Mouse (Mus musculus) heart, embryonic 15.5 days (tissue): ENCODE results near the gene Pom121l2. TPM values are rescaled to one million over a fixed set of nuclear protein-coding genes. Genes with fewer than 3 reads are reported as not detected.

Experiments
- ATAC-seq: fragments of 200-750 bp; cut with Nextera tagmentation; replicated peaks from 2 replicates; pipeline ENCODE4 v1.8.0; 2017; ENCODE audit warnings: low read depth, moderate TSS enrichment; ENCODE audit not compliant: insufficient number of reproducible peaks, insufficient read depth, low FRiP score
- H3K27ac ChIP-seq: fragments of 300-500 bp; sonication (generic); 2 replicates; pipeline ENCODE4 v1.5.1; 2015; ENCODE audit warnings: mild to moderate bottlenecking, inconsistent platforms
- H3K27me3 ChIP-seq: fragments of 300-500 bp; sonication (generic); 2 replicates; pipeline ENCODE4 v1.6.1; 2015; ENCODE audit warnings: inconsistent platforms
- H3K36me3 ChIP-seq: fragments of 300-500 bp; sonication (generic); 2 replicates; pipeline ENCODE4 v1.6.1; 2015; ENCODE audit warnings: mild to moderate bottlenecking, inconsistent platforms
- H3K4me1 ChIP-seq: fragments of 300-500 bp; sonication (generic); replicated peaks from 2 replicates; pipeline ENCODE4 v1.6.1; 2015; ENCODE audit warnings: inconsistent platforms
- H3K4me2 ChIP-seq: fragments of 300-500 bp; sonication (generic); 2 replicates; pipeline ENCODE4 v1.6.1; 2015; ENCODE audit warnings: inconsistent platforms, mild to moderate bottlenecking, moderate library complexity
- H3K4me3 ChIP-seq: fragments of 300-500 bp; sonication (generic); 2 replicates; pipeline ENCODE4 v1.5.1; 2015; ENCODE audit warnings: mild to moderate bottlenecking, inconsistent platforms
- H3K9ac ChIP-seq: fragments of 300-500 bp; sonication (generic); 2 replicates; pipeline ENCODE4 v1.6.1; 2015; ENCODE audit warnings: mild to moderate bottlenecking, inconsistent platforms
- H3K9me3 ChIP-seq: fragments of 300-500 bp; sonication (generic); replicated peaks from 2 replicates; pipeline ENCODE4 v1.6.1; 2016; ENCODE audit warnings: inconsistent platforms
- WGBS: fragments of 180-500 bp; shearing (Covaris S2); methylation state at CpG from one replicate; pipeline ENCODE4 v1.1.7; 2015; ENCODE audit warnings: mixed read lengths; 5-methylcytosine and 5-hydroxymethylcytosine counted together
- polyA plus RNA-seq: library from polyadenylated mRNA; unstranded; fragments of >200 nt; fragmentation: Nextera tagmentation; extraction: Ambion mirVana; gene quantifications from 2 replicates; pipeline ENCODE4 v1.2.1, GENCODE M21; 2015

The Pom121l2 gene
- polyA plus RNA-seq, result not detected in 2 replicates

DNA sequence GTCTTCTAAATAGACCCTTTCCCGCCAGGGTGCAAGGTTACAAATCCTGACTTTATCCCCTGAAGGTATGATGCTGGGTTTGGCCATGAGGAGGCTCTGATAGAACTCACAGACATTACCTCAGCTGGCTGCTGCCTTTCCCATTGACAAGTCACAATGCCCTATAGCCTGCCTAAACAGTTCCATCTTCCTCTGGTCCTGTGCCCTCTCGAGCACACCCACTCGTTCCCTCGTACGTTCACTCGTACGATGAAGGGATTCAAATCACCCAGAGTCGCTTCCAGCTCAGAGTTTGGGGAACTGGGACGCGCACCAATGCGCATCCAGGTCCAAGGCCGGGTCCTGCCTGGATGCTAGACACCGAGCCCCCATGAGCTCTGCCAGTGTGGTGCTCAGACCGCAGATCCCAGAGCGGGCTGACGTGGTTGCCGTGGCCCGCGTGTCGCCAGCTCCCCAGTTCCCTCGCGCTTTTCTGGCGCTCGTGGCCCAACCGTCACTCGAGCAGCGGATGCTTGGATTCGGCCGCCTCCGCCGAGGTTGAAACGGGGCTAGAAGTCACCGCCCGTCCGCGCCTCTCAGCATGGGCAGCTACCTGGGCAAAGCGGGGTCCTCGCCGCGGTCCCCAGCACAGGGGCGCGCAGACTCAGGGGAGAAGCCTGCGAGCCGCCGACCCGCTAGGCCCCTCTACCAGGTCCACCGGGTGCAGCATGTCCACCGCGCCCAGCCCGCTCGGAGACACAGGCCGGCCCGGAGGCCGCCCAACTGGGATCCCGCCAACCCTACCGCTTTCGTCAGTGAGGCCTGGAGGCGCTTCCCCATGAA is at the start of gene Pom121l2:
Gene Pom121l2 (plus strand): TSS at position 214 of the 822 bp plus-strand sequence.
- no peak within 1 kb of the TSS for H3K27ac ChIP-seq
- ATAC-seq, result peak; percentile 66
- no peaks in the 10 kb centered on the region for H3K36me3 ChIP-seq
- H3K9me3 ChIP-seq, result no peaks in the 10 kb centered on the region
- peak within 1 kb of the TSS; percentile 98 for H3K4me2 ChIP-seq
- H3K4me3 ChIP-seq, result peak within 1 kb of the TSS; percentile 63
- peak within 1 kb of the TSS; percentile 68 for H3K9ac ChIP-seq
- H3K27me3 ChIP-seq, result peaks cover 69% of the 10 kb centered on the region
- H3K4me1 ChIP-seq, result peaks cover 13% of the 10 kb centered on the region
- 1% methylated on average over 58 of the region's 58 CpGs for WGBS

DNA sequence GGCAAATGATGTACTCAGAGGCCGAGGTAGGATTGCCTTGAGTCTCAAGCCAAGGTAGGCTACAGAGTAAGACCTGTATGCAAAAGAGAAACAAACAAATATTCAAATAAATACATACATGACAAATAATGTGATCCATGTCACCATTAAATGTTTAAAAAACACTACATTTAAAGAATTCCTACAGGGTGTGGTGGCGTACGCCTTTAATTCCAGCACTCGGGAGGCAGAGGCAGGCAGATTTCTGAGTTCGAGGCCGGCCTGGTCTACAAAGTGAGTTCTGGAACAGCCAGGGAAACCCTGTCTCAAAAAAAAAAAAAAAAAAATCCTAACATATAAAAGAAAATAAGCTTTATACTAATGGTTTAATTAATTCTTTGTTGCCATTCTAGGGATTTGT is 49.3 kb upstream of the Pom121l2 start:
- Histone ChIP-seq H3K27me3 (no peaks in the 10 kb centered on the region), H3K4me1 (0 out of 2 replicates have a peak, but pooled peaks cover 2% of the 10 kb centered on the region), H3K4me3 (no peak overlapping the region), H3K36me3 (no peaks in the 10 kb centered on the region), H3K9me3 (no peaks in the 10 kb centered on the region), H3K9ac (no peak overlapping the region), H3K4me2 (no peak overlapping the region), H3K27ac (no peak overlapping the region)
- no peak for ATAC-seq
- 59% methylated on average over 6 of the region's 6 CpGs for WGBS

DNA sequence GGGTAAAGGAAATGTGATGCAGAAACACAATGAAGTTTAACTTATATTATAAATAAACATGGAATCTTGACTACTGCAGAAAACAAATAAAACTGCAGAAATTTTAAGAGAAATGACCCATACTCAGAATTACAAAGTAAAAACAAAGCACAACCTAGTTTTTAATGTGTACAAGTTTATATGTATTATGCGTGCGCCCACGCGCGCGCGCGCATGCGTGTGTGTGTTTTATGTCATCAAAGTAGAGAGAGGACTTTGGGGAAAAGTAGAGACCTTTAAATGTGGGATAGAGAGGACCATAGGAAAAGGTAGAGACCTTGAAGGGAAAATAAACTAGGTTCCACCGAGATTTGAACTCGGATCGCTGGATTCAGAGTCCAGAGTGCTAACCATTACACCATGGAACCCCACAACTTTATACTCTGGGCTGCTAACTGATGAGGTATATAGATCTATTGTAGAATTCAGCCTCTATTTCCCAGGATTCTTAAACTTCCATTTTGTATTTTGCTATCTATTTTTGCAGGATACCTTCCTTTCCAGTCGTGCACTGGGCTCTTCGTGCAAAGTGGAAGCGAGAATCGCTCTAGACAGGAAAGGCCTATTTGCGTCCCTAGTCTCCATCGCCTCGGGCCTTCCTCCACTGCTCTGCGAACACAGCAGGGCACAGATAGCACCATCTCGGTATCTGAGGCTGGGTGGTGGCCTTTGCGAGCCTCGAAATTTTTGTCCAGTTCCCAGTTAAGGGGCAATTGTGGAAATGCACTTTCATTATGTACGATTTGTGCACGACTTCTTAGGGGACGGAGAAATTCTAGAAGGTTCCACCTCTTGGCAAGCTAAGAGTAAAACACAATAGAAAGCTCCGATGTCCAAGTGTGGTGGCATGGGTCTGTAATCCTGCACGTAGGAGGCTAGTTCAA is 47.1 kb upstream of the Pom121l2 start:
- Histone ChIP-seq H3K27me3 (no peaks in the 10 kb centered on the region), H3K9ac (no peak overlapping the region), H3K4me1 (0 out of 2 replicates have a peak, but pooled peaks cover 2% of the 10 kb centered on the region), H3K4me3 (peak overlapping the region; percentile 21; the same call in 1 of the 2 replicates), H3K27ac (no peak overlapping the region), H3K36me3 (no peaks in the 10 kb centered on the region), H3K9me3 (no peaks in the 10 kb centered on the region), H3K4me2 (peak overlapping the region; percentile 42)
- 15% methylated on average over 28 of the region's 28 CpGs for WGBS
- no peak for ATAC-seq

DNA sequence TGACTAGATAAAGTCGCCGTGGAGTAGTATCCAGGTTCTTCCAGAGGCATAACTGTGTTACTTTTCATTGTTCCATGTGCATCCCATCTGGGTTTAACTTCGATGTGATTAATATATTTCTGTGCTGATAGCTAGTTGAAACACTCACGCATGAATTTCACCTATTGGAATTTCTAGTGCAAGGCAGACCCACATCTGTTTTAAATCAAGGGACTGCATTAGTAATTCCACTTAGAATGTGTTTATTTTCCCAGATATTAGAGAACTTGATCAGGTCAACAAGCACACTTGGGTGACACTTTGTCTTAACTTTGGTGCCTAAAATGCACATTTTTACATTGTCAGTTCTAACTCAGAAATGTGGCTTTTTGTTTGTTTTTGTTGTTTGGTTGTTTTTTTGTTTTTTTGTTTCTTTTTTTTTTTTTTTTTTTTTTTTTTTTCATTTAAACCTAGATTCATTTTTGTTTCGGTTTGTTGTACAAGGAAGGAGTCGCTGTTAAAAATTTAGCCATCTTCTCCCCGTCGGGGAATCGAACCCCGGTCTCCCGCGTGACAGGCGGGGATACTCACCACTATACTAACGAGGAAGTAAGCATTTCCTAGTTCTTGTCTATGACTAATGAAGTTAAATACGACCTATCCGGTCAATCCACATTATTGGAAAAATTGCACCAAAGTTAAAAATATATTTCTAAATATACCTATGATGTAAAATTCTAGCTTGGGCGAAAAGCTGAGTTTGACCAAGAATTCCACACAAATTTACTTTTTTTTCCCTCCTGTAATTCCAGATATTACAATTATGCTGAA is 45.8 kb upstream of the Pom121l2 start:
- no peaks in the 10 kb centered on the region for H3K9me3 ChIP-seq
- H3K9ac ChIP-seq, result no peak overlapping the region
- no peak overlapping the region; the same call in 1 of the 2 replicates for H3K4me2 ChIP-seq
- H3K36me3 ChIP-seq, result no peaks in the 10 kb centered on the region
- WGBS, result 15% methylated on average over 17 of the region's 17 CpGs
- no peak overlapping the region for H3K4me3 ChIP-seq
- H3K27me3 ChIP-seq, result no peaks in the 10 kb centered on the region
- H3K27ac ChIP-seq, result no peak overlapping the region
- 0 out of 2 replicates have a peak, but pooled peaks cover 2% of the 10 kb centered on the region for H3K4me1 ChIP-seq
- ATAC-seq, result no peak

DNA sequence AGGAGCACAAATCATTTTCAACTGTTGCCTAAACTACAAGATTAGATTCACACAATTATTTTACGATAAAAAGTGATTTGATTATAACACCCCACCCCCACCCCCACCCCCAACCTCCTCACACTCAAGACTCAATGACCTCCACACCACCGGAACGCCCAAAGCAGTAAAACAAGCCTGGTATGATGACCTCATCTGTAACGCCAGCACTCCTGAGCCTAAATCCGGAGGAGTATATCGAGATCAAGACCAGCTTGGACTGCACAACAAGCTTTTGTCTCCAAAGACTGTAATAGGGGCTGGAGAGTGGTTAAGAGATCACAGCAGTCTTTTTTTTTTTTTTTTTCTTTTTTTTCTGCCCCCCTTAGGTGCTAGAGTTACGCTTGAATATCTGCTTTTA is 45.2 kb upstream of the Pom121l2 start:
- H3K4me3 ChIP-seq, result peak overlapping the region; percentile 26; the same call in 1 of the 2 replicates
- H3K27me3 ChIP-seq, result no peaks in the 10 kb centered on the region
- no peak for ATAC-seq
- no peak overlapping the region for H3K9ac ChIP-seq
- H3K4me2 ChIP-seq, result peak overlapping the region; percentile 44
- H3K9me3 ChIP-seq, result no peaks in the 10 kb centered on the region
- H3K36me3 ChIP-seq, result no peaks in the 10 kb centered on the region
- WGBS, result 7% methylated on average over 7 of the region's 7 CpGs
- H3K4me1 ChIP-seq, result 0 out of 2 replicates have a peak, but pooled peaks cover 2% of the 10 kb centered on the region
- H3K27ac ChIP-seq, result no peak overlapping the region

DNA sequence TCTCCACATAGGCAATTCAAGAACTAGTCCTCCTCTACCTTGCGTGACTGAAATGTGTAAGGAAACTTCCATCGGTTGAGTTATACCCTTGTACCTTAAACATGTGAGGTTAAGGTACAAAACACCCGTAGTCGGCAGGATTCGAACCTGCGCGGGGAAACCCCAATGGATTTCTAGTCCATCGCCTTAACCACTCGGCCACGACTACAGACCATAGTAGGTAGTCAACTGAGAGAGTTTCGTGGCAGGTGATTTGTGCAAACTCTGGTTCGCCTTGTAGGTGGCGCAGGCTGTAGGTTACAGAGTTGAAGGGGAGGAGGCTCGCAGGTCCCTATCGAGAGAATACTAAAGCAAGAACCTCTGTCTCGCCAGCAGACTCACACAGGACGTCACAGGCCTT is 44.0 kb upstream of the Pom121l2 start:
- Histone ChIP-seq H3K9me3 (no peaks in the 10 kb centered on the region), H3K9ac (no peak overlapping the region), H3K36me3 (no peaks in the 10 kb centered on the region), H3K4me2 (peak overlapping the region; percentile 44), H3K27me3 (no peaks in the 10 kb centered on the region), H3K4me3 (peak overlapping the region; percentile 34), H3K4me1 (peaks cover 5% of the 10 kb centered on the region), H3K27ac (no peak overlapping the region)
- ATAC-seq, result no peak; the same call in 1 of the 2 replicates
- WGBS, result 6% methylated on average over 17 of the region's 17 CpGs

DNA sequence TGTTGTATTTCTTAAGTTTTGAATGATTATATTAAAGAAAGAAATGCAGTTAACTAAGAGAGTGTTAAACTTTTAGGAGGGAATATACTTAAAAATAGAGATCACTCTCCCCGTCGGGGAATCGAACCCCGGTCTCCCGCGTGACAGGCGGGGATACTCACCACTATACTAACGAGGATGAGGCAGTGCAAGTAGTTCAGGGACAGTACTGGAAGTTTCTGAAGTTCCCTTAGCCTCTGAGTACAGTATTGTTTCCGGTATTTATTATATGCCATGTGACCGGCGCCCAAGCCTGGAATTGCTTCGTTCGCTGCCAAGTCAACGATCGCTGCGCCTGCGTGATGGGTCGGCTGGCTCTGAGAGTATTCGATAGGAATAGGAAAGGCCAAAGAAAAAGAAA is 40.8 kb upstream of the Pom121l2 start:
- under 1% methylated on average over 19 of the region's 19 CpGs for WGBS
- Histone ChIP-seq H3K4me3 (peak overlapping the region; percentile 54), H3K9ac (peak overlapping the region; percentile 35)

DNA sequence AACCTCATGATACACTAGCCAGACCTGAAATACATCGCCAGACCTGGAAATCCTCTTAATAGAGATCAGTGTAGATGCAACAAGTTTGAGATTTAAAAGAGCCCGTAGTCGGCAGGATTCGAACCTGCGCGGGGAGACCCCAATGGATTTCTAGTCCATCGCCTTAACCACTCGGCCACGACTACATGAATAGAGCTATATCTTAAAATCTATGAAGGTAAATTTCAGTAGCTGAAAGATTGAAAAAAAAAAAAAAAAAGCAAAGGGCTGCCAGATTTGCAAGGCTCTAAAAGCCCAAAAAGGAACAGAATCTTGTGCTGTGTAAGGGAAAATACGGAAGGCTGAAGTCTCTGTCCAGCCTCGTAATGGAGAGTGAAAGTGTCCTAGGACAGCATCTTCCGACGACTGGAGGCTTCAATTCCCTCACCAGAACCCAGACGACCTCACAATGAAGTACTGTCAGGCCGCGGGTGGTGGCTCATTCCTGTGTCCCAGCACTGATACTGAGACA is 40.1 kb upstream of the Pom121l2 start:
- Histone ChIP-seq H3K4me2 (peak overlapping the region; percentile 75), H3K4me3 (peak overlapping the region; percentile 54), H3K36me3 (no peaks in the 10 kb centered on the region), H3K9ac (peak overlapping the region; percentile 54), H3K27ac (peak overlapping the region; percentile 65), H3K27me3 (no peaks in the 10 kb centered on the region), H3K4me1 (peaks cover 6% of the 10 kb centered on the region), H3K9me3 (no peaks in the 10 kb centered on the region)
- under 1% methylated on average over 16 of the region's 16 CpGs for WGBS
- ATAC-seq, result no peak

More for the DNA sequence above, 40.8 kb upstream of the Pom121l2 start:
- peak; percentile 81 for ATAC-seq
- H3K27ac ChIP-seq, result peak overlapping the region; percentile 65
- no peaks in the 10 kb centered on the region for H3K36me3 ChIP-seq
- peak overlapping the region; percentile 75 for H3K4me2 ChIP-seq
- no peaks in the 10 kb centered on the region for H3K9me3 ChIP-seq
- H3K27me3 ChIP-seq, result no peaks in the 10 kb centered on the region
- peaks cover 5% of the 10 kb centered on the region for H3K4me1 ChIP-seq

DNA sequence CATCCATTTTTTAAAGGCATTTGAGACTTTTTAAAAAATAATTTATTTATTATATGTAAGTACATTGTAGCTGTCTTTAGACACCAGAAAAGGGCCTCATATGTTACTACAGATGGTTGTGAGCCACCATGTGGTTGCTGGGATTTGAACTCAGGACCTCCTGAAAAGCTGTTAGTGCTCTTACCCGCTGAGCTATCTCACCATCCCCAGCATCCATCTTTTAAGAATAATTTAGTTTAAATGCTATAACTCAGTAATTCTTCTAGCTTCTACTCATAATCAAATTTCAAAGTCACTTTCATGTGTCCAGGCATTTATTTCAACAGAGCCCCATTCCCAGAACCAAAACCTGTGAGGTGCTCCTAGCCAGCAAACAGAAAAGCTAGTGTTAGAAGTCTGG is 37.4 kb upstream of the Pom121l2 start:
- H3K27me3 ChIP-seq, result no peaks in the 10 kb centered on the region
- no peak for ATAC-seq
- no peak overlapping the region for H3K27ac ChIP-seq
- no peaks in the 10 kb centered on the region for H3K36me3 ChIP-seq
- H3K4me2 ChIP-seq, result no peak overlapping the region
- H3K4me1 ChIP-seq, result peaks cover 8% of the 10 kb centered on the region
- no peak overlapping the region for H3K9ac ChIP-seq
- 79% methylated on average over 1 of the region's 1 CpGs for WGBS
- no peaks in the 10 kb centered on the region for H3K9me3 ChIP-seq
- no peak overlapping the region for H3K4me3 ChIP-seq

DNA sequence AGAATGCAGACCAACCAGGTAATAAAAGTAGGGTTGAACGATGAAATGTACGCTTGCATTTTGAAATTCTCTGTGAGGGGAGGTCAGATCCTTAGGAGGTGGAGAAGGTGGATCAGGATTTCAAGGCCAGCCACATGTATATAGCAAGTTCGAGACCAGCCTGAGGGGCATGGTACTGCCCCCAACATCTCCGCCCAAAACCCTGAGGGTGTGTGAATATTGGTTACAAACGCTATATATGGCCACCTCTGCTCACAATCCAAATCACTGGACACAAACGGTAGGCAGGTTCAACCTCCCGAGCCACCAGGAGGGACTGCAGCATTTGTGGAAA is 36.4 kb upstream of the Pom121l2 start:
- H3K27ac ChIP-seq, result peak overlapping the region; percentile 81
- peak; percentile 19; the same call in 1 of the 2 replicates for ATAC-seq
- H3K9me3 ChIP-seq, result no peaks in the 10 kb centered on the region
- H3K4me1 ChIP-seq, result peaks cover 8% of the 10 kb centered on the region
- under 1% methylated on average over 7 of the region's 7 CpGs for WGBS
- H3K4me3 ChIP-seq, result peak overlapping the region; percentile 82
- H3K27me3 ChIP-seq, result no peaks in the 10 kb centered on the region
- H3K4me2 ChIP-seq, result peak overlapping the region; percentile 81
- H3K9ac ChIP-seq, result peak overlapping the region; percentile 79
- H3K36me3 ChIP-seq, result peaks cover 8% of the 10 kb centered on the region; the same call in 1 of the 2 replicates
